Mouse (Mus musculus): Measurements from ENCODE around the gene Kdf1. TPM values are rescaled to one million over a fixed set of nuclear protein-coding genes. Genes with fewer than 3 reads are reported as not detected.
A peak's percentile ranks its signal among the peaks of the same experiment; 100 is the strongest.

Kdf1 gene
- not detected for total RNA-seq (2021)

DNA sequence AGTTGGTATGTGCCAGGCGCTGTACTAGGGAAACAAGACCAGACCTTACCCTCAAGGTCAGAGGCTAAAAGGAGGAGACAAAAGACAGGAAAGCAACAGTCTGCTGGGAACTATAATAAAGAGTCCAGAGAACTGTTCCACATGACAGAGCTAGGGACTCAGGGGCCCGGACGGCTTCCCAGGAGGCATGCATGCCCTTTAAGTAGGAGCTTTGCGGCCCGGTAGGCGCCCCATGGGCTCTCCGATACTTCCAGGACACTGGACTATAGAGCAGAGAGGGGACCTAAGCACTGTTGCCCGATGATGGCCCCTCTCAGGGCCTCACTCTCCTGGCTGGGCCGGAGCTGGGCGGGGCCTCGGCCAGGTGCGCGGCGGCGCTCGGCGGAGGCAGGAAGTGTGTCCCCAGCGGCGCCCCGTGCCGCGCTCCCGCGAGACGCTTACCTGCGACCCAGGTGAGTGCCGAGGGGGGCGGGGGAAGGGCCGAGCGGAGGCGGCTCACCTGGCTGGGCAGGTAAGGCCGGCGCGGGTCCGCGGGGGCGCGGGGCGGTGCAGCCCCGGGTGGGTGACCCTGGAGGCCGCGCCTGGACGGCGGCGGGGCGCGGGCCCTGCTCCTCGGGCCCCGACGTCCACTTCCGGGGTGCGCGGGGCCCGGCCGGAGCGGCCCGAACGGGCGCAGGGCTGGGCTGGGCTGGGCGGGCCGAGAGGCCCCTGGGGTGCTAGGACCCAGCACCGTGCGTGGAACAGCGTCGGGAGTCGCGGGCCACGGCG lies at the start of gene Kdf1:
Kdf1 (plus strand) TSS at position 363 of the 768 bp plus-strand sequence.
- DNase-seq (ENCODE audit: extremely low spot score in 1 of 2, low spot score in 1 of 2): no peak

- no peak for DNase-seq (ENCODE audit: extremely low spot score in 1 of 2, low spot score in 1 of 2)
Measured at GRCm38 (mm10) chr4:133469122-133469521, 49.6 kb upstream of the Kdf1 start.

GRCm38 (mm10) chr4:133471135-133471821 lies 47.5 kb upstream of the Kdf1 start:
- no peak for DNase-seq (ENCODE audit: extremely low spot score in 1 of 2, low spot score in 1 of 2)

DNA sequence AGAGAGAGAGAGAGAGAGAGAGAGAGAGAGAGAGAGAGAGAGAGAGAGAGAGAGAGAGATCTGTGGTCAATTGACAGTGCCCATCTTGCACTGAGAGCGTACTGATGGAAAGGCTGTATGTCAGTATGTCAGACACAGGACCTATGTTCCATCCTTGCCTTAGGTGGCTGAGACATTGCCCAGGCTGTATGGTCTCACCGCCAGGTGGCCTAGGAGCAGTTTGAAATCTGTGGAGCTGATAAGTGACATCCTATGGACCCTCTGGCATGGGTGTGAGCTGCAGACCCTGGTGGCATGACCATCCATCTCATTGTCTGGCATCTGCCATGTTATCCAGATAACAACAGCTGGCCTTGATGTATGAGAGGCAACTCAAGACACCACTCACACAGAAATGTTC lies 44.9 kb upstream of the Kdf1 start:
- no peak for DNase-seq (ENCODE audit: extremely low spot score in 1 of 2, low spot score in 1 of 2)

- peak; percentile 78 to 94 for DNase-seq (ENCODE audit: extremely low spot score in 1 of 2, low spot score in 1 of 2)
Measured at GRCm38 (mm10) chr4:133479458-133480184, 39.1 kb upstream of the Kdf1 start, which contains the start of gene Tent5b. Tent5b (plus strand) TSS chr4:133480132.

DNA sequence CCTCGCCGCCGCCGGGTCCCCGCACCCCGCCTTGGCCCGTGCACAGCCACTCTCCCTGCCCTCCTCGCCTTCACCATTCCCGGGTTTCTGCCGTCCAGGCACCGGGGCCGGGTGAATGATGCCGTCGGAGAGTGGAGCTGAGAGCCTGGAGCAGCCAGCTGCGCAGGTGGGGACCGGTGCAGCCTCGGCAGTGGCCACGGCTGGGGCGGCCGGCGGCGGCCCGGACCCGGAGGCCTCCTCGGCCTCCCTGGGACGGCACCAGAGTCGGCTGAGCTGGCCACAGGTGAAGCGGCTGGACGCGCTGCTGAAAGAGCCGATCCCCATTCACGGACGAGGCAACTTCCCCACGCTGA lies 38.6 kb upstream of the Kdf1 start:
- no peak for DNase-seq (ENCODE audit: extremely low spot score in 1 of 2, low spot score in 1 of 2)

GRCm38 (mm10) chr4:133480754-133481153 lies 38.0 kb upstream of the Kdf1 start:
- no peak for DNase-seq (ENCODE audit: extremely low spot score in 1 of 2, low spot score in 1 of 2)

GRCm38 (mm10) chr4:133481488-133481887 lies 37.3 kb upstream of the Kdf1 start:
- DNase-seq (ENCODE audit: extremely low spot score in 1 of 2, low spot score in 1 of 2): no peak

GRCm38 (mm10) chr4:133482479-133482878 lies 36.3 kb upstream of the Kdf1 start:
- DNase-seq (ENCODE audit: extremely low spot score in 1 of 2, low spot score in 1 of 2): no peak

- no peak for DNase-seq (ENCODE audit: extremely low spot score in 1 of 2, low spot score in 1 of 2)
Measured at GRCm38 (mm10) chr4:133484266-133485025, 34.3 kb upstream of the Kdf1 start.

- DNase-seq (ENCODE audit: extremely low spot score in 1 of 2, low spot score in 1 of 2): no peak
Measured at GRCm38 (mm10) chr4:133485691-133486425, 32.9 kb upstream of the Kdf1 start.

DNA sequence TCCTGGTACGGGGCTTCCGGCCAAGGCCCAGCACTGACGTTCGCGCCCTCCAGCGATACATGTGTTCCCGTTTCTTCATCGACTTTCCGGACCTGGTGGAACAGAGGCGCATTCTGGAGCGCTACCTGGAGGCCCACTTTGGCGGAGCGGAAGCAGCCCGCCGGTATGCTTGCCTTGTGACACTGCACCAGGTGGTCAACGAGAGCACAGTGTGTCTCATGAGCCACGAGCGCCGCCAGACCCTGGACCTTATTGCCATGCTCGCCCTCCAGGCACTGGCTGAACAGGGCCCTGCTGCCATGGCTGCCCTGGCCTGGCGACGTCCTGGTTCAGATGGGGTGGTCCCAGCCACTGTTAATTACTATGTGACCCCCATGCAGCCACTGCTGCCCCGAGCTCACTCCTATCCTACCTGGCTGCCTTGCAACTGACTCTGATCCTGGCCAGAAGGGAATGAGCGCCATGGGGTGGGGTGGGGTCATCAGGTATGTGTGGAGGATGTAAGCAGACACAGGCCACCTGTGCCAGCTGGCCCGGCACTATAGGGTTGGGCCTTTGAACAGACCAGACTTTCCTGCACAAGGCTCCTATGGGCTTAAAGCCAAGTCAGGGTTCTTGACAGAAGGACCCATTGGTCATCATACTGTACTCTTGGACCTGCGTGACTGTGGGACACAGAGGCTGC lies 31.9 kb upstream of the Kdf1 start:
- DNase-seq (ENCODE audit: extremely low spot score in 1 of 2, low spot score in 1 of 2): no peak

GRCm38 (mm10) chr4:133488619-133489392 lies 30.0 kb upstream of the Kdf1 start:
- DNase-seq (ENCODE audit: extremely low spot score in 1 of 2, low spot score in 1 of 2): no peak

GRCm38 (mm10) chr4:133489489-133490245 lies 29.1 kb upstream of the Kdf1 start:
- DNase-seq (ENCODE audit: extremely low spot score in 1 of 2, low spot score in 1 of 2): no peak

DNA sequence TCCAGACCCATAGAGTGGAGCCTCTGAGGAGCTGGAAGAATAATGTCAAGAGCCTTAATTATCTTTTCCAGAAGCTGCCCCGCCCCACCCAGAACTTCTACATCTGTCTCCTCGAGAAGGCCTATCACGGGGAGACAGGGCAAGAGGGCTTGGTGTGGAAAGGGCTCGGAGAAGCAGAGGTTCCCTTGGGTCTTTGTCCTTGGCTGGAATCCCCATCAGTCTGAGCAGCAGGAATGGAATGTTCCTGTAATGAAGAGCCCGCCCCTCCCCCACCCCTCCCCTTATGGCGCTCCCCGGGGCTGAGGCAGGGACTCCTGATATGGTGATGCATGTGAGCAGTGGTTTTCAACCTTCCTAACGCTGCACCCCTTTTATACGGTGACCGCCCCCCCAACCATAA lies 27.0 kb upstream of the Kdf1 start:
- DNase-seq (ENCODE audit: extremely low spot score in 1 of 2, low spot score in 1 of 2): no peak

DNA sequence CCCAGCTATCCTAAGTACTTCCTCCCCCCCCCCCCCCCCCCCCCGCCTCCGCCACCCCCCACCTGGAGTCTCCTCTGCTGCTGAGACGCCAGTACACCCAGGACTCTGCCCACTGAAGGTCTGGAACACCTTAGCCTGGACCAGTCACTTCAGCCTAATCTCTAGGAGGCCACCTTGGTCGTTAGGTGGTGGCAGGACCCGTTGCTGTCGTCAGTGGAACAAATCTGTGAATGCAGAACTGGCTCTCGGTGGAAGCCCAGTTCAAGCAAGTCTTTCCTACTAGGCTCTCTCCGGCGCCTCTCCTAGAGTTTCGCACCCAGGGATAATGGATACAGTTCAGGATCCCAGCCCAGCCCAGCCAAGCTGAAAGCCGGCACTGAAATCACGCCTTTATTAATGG lies 24.9 kb upstream of the Kdf1 start:
- DNase-seq (ENCODE audit: extremely low spot score in 1 of 2, low spot score in 1 of 2): no peak

DNA sequence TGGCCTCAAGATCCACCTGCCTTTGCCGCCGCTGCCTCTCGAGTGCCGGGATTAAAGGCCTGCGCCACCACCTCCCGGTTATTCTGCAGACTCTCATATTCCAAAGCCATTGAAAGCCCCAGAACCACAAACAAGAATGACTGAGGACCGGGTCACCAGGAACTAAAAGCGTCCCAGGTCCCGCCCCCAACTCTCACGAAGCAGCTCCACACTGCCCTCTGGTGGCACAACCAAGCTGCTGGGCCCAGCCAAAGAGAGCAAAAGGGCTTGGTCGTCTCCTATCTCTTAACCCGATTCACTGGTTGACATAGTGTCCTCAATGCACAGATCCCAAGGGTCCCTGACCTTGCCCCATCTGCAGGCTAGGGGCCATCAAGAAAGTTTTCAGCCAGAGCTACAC lies 24.3 kb upstream of the Kdf1 start:
- peak; percentile 81 to 97 for DNase-seq (ENCODE audit: extremely low spot score in 1 of 2, low spot score in 1 of 2)

- no peak for DNase-seq (ENCODE audit: extremely low spot score in 1 of 2, low spot score in 1 of 2)
Measured at GRCm38 (mm10) chr4:133494867-133495266, 23.9 kb upstream of the Kdf1 start.

Measured in layer of hippocampus, postnatal 25 days (tissue).